In genomic region chr3:130060396-130061029, GRCm38 (mm10) we compare ENCODE assay signal across 8 mouse cellular contexts. TPM values are rescaled to one million over a fixed set of nuclear protein-coding genes. Genes with fewer than 3 reads are reported as not detected.
A peak's percentile ranks its signal among the peaks of the same experiment; 100 is the strongest.
DNase-seq lines count a peak whose midpoint lies in the region; ATAC-seq lines count a peak whose summit lies in the region.

No protein-coding gene starts in this region.

- peak overlapping the region; percentile 93 for H3K27ac ChIP-seq in hindbrain, embryonic 11.5 days (ENCODE audit: low read depth, low read length)

- H3K4me2 ChIP-seq in hindbrain, embryonic 11.5 days (replicated peaks; ENCODE audit: low read depth, low read length) = peak overlapping the region; percentile 63

- 1% methylated on average over 42 of the region's 92 CpGs for WGBS in hindbrain, embryonic 11.5 days

- H3K4me1 ChIP-seq in hindbrain, embryonic 11.5 days (replicated peaks; ENCODE audit: control insufficient read depth, insufficient read depth, low read length) = 0 out of 2 replicates have a peak, but pooled peaks cover 2% of the 10 kb centered on the region

- peak; percentile 87 for DNase-seq in Muller cell, postnatal 12 days (ENCODE audit: inconsistent ontology term)
- peak; percentile 80 for DNase-seq in cerebellum, adult 8-10 months
- DNase-seq in hindbrain, embryonic 11.5 days (ENCODE audit: low spot score) = peak; percentile 94
- peak; percentile 83 for DNase-seq in layer of hippocampus, postnatal 36 days
- DNase-seq in lung, postnatal 36 days = peak; percentile 89
- peak; percentile 93 for DNase-seq in retina, postnatal 1 day
- peak; percentile 91 for DNase-seq in thymus, postnatal 4 days

- H3K9ac ChIP-seq in hindbrain, embryonic 11.5 days (ENCODE audit: low read depth, low read length) = peak overlapping the region; percentile 96

- peak; percentile 92 for ATAC-seq in frontal cortex, adult (ENCODE audit: low TSS enrichment)
- ATAC-seq in hindbrain, embryonic 11.5 days (ENCODE audit: low FRiP score) = peak; percentile 98

- H3K4me3 ChIP-seq in hindbrain, embryonic 11.5 days (ENCODE audit: low read depth, low read length) = peak overlapping the region; percentile 86

- H3K9me3 ChIP-seq in hindbrain, embryonic 11.5 days (ENCODE audit: control insufficient read depth, low read length) = no peaks in the 10 kb centered on the region

- H3K36me3 ChIP-seq in hindbrain, embryonic 11.5 days (ENCODE audit: control insufficient read depth, insufficient read depth, low read length) = no peaks in the 10 kb centered on the region

- no peaks in the 10 kb centered on the region for H3K27me3 ChIP-seq in hindbrain, embryonic 11.5 days (ENCODE audit: control insufficient read depth, insufficient read depth, low read length)

RNA-seq across cellular contexts. Expression of gene Sec24b, which starts 0.8 kb away (rescaled TPM):
- 29.9 and 30.0 TPM in 2 replicates for polyA plus RNA-seq in hindbrain, embryonic 11.5 days (2014; fragmentation: Nextera tagmentation; extraction: Ambion mirVana)
- 10 to 100 TPM; 58.6 to 65.4 TPM for total RNA-seq in layer of hippocampus, postnatal 36 days (2021)

Comparison
In these comparisons a context has a peak if more than half of its experiments do, and no peak if none do; other contexts are left out.
1. Peak in every context shown above with its lines: DNase-seq, ATAC-seq, H3K4me3 ChIP-seq and H3K27ac ChIP-seq.